Mouse (Mus musculus) urinary bladder, postnatal 36 days (tissue): ENCODE data around the gene Olfr1135.

Experiments
- DNase-seq, 2 experiments: peaks; one replicate each; pipeline ENCODE4 v3.0.0; 2022; ENCODE audit warnings: low spot score in 2 of 2, mixed read lengths in 1 of 2

Gene Olfr1135

GRCm38 (mm10) chr2:87673564-87673963 is at the start of gene Olfr1135:
TSS of gene Olfr1135 (minus strand) at chr2:87673664.
- DNase-seq, result no peak

GRCm38 (mm10) chr2:87713079-87713478 is 39.6 kb upstream of the Olfr1135 start, which contains the start of gene Olfr1137:
TSS of gene Olfr1137 (minus strand) at chr2:87713179.
- no peak for DNase-seq

GRCm38 (mm10) chr2:87693847-87694246 is 20.4 kb upstream of the Olfr1135 start, which contains the start of gene Olfr1136:
TSS of gene Olfr1136 (minus strand) at chr2:87693947.
- DNase-seq, result no peak

GRCm38 (mm10) chr2:87658360-87658759 is 15.1 kb downstream of the Olfr1135 start, which contains the start of gene Olfr1134:
TSS of gene Olfr1134 (minus strand) at chr2:87658460.
- no peak for DNase-seq

- no peak for DNase-seq
These were observed 26.2 kb downstream of the Olfr1135 start, which contains the start of gene Olfr1133 for GRCm38 (mm10) chr2:87647274-87647673. TSS of gene Olfr1133 (minus strand) at chr2:87647374.

- DNase-seq, result no peak
These were observed 31.0 kb downstream of the Olfr1135 start for GRCm38 (mm10) chr2:87642441-87642840.

- no peak for DNase-seq
These were observed 36.0 kb downstream of the Olfr1135 start, which contains the start of gene Olfr1132 for GRCm38 (mm10) chr2:87637435-87637834. TSS of gene Olfr1132 (minus strand) at chr2:87637535.

- no peak for DNase-seq
These were observed 46.7 kb downstream of the Olfr1135 start, which contains the start of gene Olfr1131 for GRCm38 (mm10) chr2:87626804-87627203. TSS of gene Olfr1131 (plus strand) at chr2:87627104.
